In the genomic region with DNA sequence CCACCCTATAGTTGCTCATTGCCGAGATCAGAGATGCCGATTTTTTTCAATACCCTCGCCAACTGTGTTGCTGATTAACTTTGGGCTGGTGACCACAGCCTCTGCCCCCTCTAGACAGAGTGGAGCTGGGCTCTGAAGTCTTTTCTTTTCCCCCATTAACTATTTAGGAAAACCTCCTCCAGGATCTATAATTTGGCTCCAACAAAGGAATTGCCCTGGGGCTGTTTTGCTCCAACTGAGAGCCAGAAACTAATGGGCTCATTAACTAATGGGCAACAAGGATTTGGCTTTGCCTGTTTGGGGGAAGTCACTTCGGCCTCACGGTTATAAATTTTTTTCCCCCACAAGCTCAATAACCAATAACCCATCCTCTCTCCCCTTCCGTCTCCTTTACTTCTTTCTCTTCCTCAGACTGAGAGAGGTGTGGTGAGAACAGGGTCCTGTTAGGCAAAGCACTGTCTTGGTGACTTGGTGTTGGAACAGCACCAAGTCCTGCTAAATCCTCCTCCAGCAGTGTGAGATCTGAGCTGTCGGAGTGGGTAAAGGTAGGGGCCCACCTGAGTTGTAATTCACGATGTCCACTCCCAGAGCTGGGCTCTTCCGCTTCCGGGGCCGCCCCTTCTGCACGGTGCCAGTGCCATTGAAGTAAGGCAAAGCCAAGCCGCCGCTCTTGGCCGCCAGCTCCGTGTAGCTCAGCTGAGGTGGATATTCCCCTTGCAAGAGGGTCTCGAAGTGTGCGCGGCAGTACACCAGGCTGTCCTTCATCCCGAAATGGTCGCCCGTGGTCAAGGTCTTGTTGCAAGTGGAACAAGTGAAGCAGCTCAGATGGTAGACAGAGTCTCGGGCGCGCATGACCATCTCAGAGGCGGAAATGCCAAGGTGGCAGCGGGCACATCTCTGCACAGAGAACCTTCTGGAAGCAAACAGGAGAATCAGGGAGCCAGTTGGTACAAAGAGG, we compare ENCODE assay signal across 9 mouse cellular contexts. TPM values are rescaled to one million over a fixed set of nuclear protein-coding genes. Genes with fewer than 3 reads are reported as not detected.
DNase-seq lines count a peak whose midpoint lies in the region; ATAC-seq and TF ChIP-seq lines count a peak whose summit lies in the region.
"Had no signal": no experiment of that assay in that cellular context is flagged by ENCODE, and none has a peak within 500 bp of the region (broad histone marks: within the 10 kb centered on the region; RNA-seq: fewer than 3 reads in every experiment).

No protein-coding gene starts in this region.

- ATAC-seq in embryonic facial prominence, embryonic 13.5 days (ENCODE audit: insufficient number of reproducible peaks, insufficient read depth, low FRiP score, low TSS enrichment, low read depth), result no peak
- peak; percentile 26; the same call in 1 of the 2 replicates for ATAC-seq in neural tube, embryonic 14.5 days (ENCODE audit: low read depth)
- no peak for ATAC-seq in frontal cortex, adult (ENCODE audit: low TSS enrichment)

- peaks cover 35% of the 10 kb centered on the region for H3K4me1 ChIP-seq in embryonic facial prominence, embryonic 13.5 days
- H3K4me1 ChIP-seq in neural tube, embryonic 14.5 days (ENCODE audit: control insufficient read depth, insufficient read depth, low read length), result no peaks in the 10 kb centered on the region

- 12% methylated on average over 27 of the region's 27 CpGs for WGBS in embryonic facial prominence, embryonic 13.5 days
- 7% methylated on average over 27 of the region's 27 CpGs for WGBS in neural tube, embryonic 14.5 days

- H3K9ac ChIP-seq in embryonic facial prominence, embryonic 13.5 days, result no peak overlapping the region
- H3K9ac ChIP-seq in neural tube, embryonic 14.5 days (replicated peaks; ENCODE audit: low read depth, low read length), result no peak overlapping the region

- no peak overlapping the region for H3K27ac ChIP-seq in layer of hippocampus, adult 2 months
- no peak overlapping the region for H3K27ac ChIP-seq in embryonic facial prominence, embryonic 13.5 days
- H3K27ac ChIP-seq in neural tube, embryonic 14.5 days (ENCODE audit: low read depth, low read length), result no peak overlapping the region

- no peaks in the 10 kb centered on the region for H3K9me3 ChIP-seq in embryonic facial prominence, embryonic 13.5 days
- H3K9me3 ChIP-seq in neural tube, embryonic 14.5 days (ENCODE audit: control insufficient read depth, low read length), result no peaks in the 10 kb centered on the region

- peak overlapping the region; percentile 33 for H3K4me3 ChIP-seq in layer of hippocampus, adult 2 months
- H3K4me3 ChIP-seq in embryonic facial prominence, embryonic 13.5 days, result 0 out of 2 replicates have a peak overlapping the region, but pooled peaks have one; percentile 3
- peak overlapping the region; percentile 2; the same call in 1 of the 2 replicates for H3K4me3 ChIP-seq in neural tube, embryonic 14.5 days (ENCODE audit: low read depth, low read length)

- TF ChIP-seq CTCF in layer of hippocampus, adult 2 months (conservative IDR thresholded peaks at IDR 0.05), result no peak

- no peaks in the 10 kb centered on the region for H3K36me3 ChIP-seq in embryonic facial prominence, embryonic 13.5 days
- no peaks in the 10 kb centered on the region for H3K36me3 ChIP-seq in neural tube, embryonic 14.5 days (ENCODE audit: control insufficient read depth, insufficient read depth, low read length)

- no peak for DNase-seq in layer of hippocampus, adult 2 months (ENCODE audit: low spot score in 2 of 2)
- DNase-seq in layer of hippocampus, adult 18-20 months (ENCODE audit: low spot score in 2 of 2), result no peak
- peak; percentile 38 for DNase-seq in induced T-regulatory cell, adult 2 months (ENCODE audit: low read depth)
- DNase-seq in cerebellum, adult 11-12 months, result no peak
- DNase-seq in lung, postnatal 4 days, result no peak

- peak overlapping the region; percentile 37 for H3K4me2 ChIP-seq in embryonic facial prominence, embryonic 13.5 days
- 0 out of 2 replicates have a peak overlapping the region, but pooled peaks have one; percentile 17 for H3K4me2 ChIP-seq in neural tube, embryonic 14.5 days (ENCODE audit: low read depth, low read length)

- peaks cover 94% of the 10 kb centered on the region for H3K27me3 ChIP-seq in embryonic facial prominence, embryonic 13.5 days
- peaks cover 54% of the 10 kb centered on the region for H3K27me3 ChIP-seq in neural tube, embryonic 14.5 days (ENCODE audit: control insufficient read depth, insufficient read depth, low read length)

RNA-seq across cellular contexts. Expression of gene Lhx9, which starts 10.3 kb away (rescaled TPM):
- 10 to 100 TPM; 16.5 to 17.4 TPM for total RNA-seq in layer of hippocampus, adult 2 months (2021)
- total RNA-seq in layer of hippocampus, adult 18-20 months (2021), result 10 to 100 TPM; 15.0 to 15.5 TPM
- polyA plus RNA-seq in embryonic facial prominence, embryonic 13.5 days (2015; fragmentation: Nextera tagmentation; extraction: Ambion mirVana), result 0.66 and 0.73 TPM in 2 replicates
- 4.9 and 6.1 TPM in 2 replicates for polyA plus RNA-seq in neural tube, embryonic 14.5 days (2014; fragmentation: Nextera tagmentation; extraction: Ambion mirVana)
- total RNA-seq: liver, adult 2 months had no signal

RNA-seq across cellular contexts. Expression of gene 2310009B15Rik, which starts 18.6 kb away (rescaled TPM):
- total RNA-seq in layer of hippocampus, adult 2 months (2021), result 10 to 100 TPM; 23.1 to 24.7 TPM
- total RNA-seq in layer of hippocampus, adult 18-20 months (2021), result 10 to 100 TPM; 21.9 to 23.9 TPM
- polyA plus RNA-seq in embryonic facial prominence, embryonic 13.5 days (2015; fragmentation: Nextera tagmentation; extraction: Ambion mirVana), result 36.3 and 42.6 TPM in 2 replicates
- polyA plus RNA-seq in neural tube, embryonic 14.5 days (2014; fragmentation: Nextera tagmentation; extraction: Ambion mirVana), result 32.7 and 34.3 TPM in 2 replicates
